Mouse (Mus musculus) E14TG2a.4 (cell line): Measurements from ENCODE around the gene Ctns.

ENCODE experiments used
- CTCF ChIP-seq: conservative IDR thresholded peaks from 2 replicates; pipeline ENCODE4 v1.5.1; 2014; ENCODE audit warnings: low read length
- NANOG ChIP-seq: IDR thresholded peaks from 2 replicates; pipeline ENCODE4 v1.6.1; 2014; ENCODE audit warnings: borderline replicate concordance, low read length, mixed read lengths

DNA sequence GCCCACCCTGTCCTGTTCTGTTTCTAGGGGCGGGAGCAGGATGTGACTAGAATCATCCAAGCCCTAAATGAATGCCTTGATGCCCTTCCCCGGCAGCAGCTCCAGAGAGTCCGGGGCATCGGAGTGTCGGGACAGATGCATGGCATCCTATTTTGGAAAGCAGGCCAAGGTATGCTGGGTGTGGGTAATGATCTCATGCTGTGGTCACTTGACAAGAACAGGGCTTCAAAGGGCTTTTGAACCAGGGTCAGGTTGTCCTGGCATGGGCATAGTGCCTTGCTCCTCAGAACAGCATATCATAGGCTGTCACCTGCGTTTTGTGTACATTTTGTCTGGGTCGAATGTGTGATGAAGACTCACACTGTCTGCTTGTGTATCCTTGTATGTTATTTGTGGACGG, 5.1 kb upstream of the Ctns start:
- no peak for TF ChIP-seq CTCF
- TF ChIP-seq NANOG, result no peak
